In the genomic region with DNA sequence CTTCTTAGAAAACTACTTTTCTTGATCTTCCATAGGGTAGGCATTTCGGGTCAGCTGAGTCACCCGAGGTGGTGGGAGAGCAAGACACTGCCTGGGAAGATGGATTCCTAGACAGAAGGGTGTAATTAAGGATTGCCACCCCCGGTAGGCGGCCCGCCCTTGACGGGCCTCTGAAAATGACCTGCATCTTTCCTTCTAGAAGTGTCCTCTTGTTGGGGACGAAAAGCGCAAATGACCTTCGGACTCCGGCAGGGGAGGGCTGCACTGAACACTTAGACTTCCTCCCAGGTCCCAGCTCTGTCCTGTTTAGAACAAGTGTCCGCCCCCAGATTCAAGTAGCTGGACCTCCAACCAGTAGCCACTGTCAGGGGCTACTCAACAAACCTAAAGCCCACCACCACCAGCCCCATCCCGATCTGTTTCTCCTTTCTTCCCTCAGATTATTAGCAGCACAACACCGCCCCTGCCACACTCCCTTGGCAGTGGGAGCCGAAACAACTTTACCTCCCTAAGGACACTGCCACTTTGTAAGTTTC, we compare ENCODE assay signal across 8 mouse cellular contexts. TPM values are rescaled to one million over a fixed set of nuclear protein-coding genes. Genes with fewer than 3 reads are reported as not detected.
A peak's percentile ranks its signal among the peaks of the same experiment; 100 is the strongest.
DNase-seq lines count a peak whose midpoint lies in the region; ATAC-seq and TF ChIP-seq lines count a peak whose summit lies in the region.

No protein-coding gene starts in this region.

- DNase-seq in cerebellum, adult 2 months: peak; percentile 2 to 8
- DNase-seq in cerebellum, adult 11 months: no peak
- DNase-seq in embryo, embryonic 11 days: peak; percentile 36
- DNase-seq in thymus, postnatal 14 days: no peak
- no peak for DNase-seq in spleen, postnatal 10 days (ENCODE audit: low spot score in 2 of 2)
- DNase-seq in layer of hippocampus, adult 11-12 months (ENCODE audit: low spot score): no peak

- H3K4me2 ChIP-seq in hindbrain, embryonic 16.5 days (ENCODE audit: low read length): peak overlapping the region; percentile 91
- peak overlapping the region; percentile 57 for H3K4me2 ChIP-seq in liver, embryonic 15.5 days

- H3K4me3 ChIP-seq in cerebellum, adult 2 months (replicated peaks; ENCODE audit: insufficient read depth, low read depth, low read length): peak overlapping the region; percentile 82
- H3K4me3 ChIP-seq in hindbrain, embryonic 16.5 days (ENCODE audit: low read length): peak overlapping the region; percentile 86
- peak overlapping the region; percentile 61 for H3K4me3 ChIP-seq in liver, embryonic 15.5 days (replicated peaks)

- no peak for TF ChIP-seq POLR2A in cerebellum, adult 2 months (IDR thresholded peaks at IDR 0.05; ENCODE audit: borderline replicate concordance, insufficient read depth, low read length)

- no peaks in the 10 kb centered on the region; the same call in 1 of the 2 replicates for H3K27me3 ChIP-seq in cerebellum, adult 2 months (ENCODE audit: control insufficient read depth, insufficient read depth, low read length)
- peaks cover 10% of the 10 kb centered on the region; the same call in 1 of the 2 replicates for H3K27me3 ChIP-seq in hindbrain, embryonic 16.5 days (replicated peaks; ENCODE audit: control insufficient read depth, insufficient read depth, low read length)
- H3K27me3 ChIP-seq in liver, embryonic 15.5 days: peaks cover 46% of the 10 kb centered on the region

- no peak for ATAC-seq in hindbrain, embryonic 16.5 days
- ATAC-seq in liver, embryonic 15.5 days (ENCODE audit: insufficient read depth): no peak

- H3K27ac ChIP-seq in cerebellum, adult 2 months (ENCODE audit: insufficient read depth, low read length): no peak overlapping the region
- H3K27ac ChIP-seq in hindbrain, embryonic 16.5 days (ENCODE audit: low read depth, low read length): 0 out of 2 replicates have a peak overlapping the region, but pooled peaks have one; percentile 8
- no peak overlapping the region for H3K27ac ChIP-seq in liver, embryonic 15.5 days (replicated peaks)

- TF ChIP-seq CTCF in cerebellum, adult 2 months (IDR thresholded peaks at IDR 0.05; ENCODE audit: borderline replicate concordance, insufficient read depth, low read depth, low read length): no peak

- no peaks in the 10 kb centered on the region for H3K9me3 ChIP-seq in hindbrain, embryonic 16.5 days (ENCODE audit: control insufficient read depth, low read length)
- no peaks in the 10 kb centered on the region for H3K9me3 ChIP-seq in liver, embryonic 15.5 days (replicated peaks)

- peak overlapping the region; percentile 84 for H3K9ac ChIP-seq in hindbrain, embryonic 16.5 days (ENCODE audit: low read depth, low read length)
- no peak overlapping the region for H3K9ac ChIP-seq in liver, embryonic 15.5 days

- under 1% methylated on average over 14 of the region's 14 CpGs for WGBS in cerebellum, adult 2 months
- WGBS in hindbrain, embryonic 16.5 days: under 1% methylated on average over 14 of the region's 14 CpGs
- WGBS in liver, embryonic 15.5 days (ENCODE audit: insufficient replicate concordance): 3% methylated on average over 14 of the region's 14 CpGs

- H3K4me1 ChIP-seq in cerebellum, adult 2 months (ENCODE audit: control insufficient read depth, insufficient read depth, low read length): no peaks in the 10 kb centered on the region
- peaks cover 9% of the 10 kb centered on the region for H3K4me1 ChIP-seq in hindbrain, embryonic 16.5 days (ENCODE audit: control insufficient read depth, insufficient read depth, low read depth, low read length)
- H3K4me1 ChIP-seq in liver, embryonic 15.5 days (replicated peaks): no peaks in the 10 kb centered on the region

- H3K36me3 ChIP-seq in hindbrain, embryonic 16.5 days (ENCODE audit: control insufficient read depth, insufficient read depth, low read length): no peaks in the 10 kb centered on the region
- no peaks in the 10 kb centered on the region for H3K36me3 ChIP-seq in liver, embryonic 15.5 days (replicated peaks)

RNA-seq across cellular contexts. Expression of gene Tenm3, which starts 0.7 kb away (rescaled TPM):
- 5.7 and 6.2 TPM in 2 replicates for polyA plus RNA-seq in cerebellum, adult 2 months (2012; rRNA removed)
- 24.2 and 26.1 TPM in 2 replicates for polyA plus RNA-seq in hindbrain, embryonic 16.5 days (2015; fragmentation: Nextera tagmentation; extraction: Ambion mirVana)
- polyA plus RNA-seq in liver, embryonic 15.5 days (2015; fragmentation: Nextera tagmentation; extraction: Ambion mirVana): 2.7 and 4.4 TPM in 2 replicates

Comparison
In these comparisons a context has a peak if more than half of its experiments do, and no peak if none do; other contexts are left out.
1. DNase-seq: peak in cerebellum, adult 2 months (2 of 2) and embryo, embryonic 11 days (single experiment); none in cerebellum, adult 11 months (single experiment), thymus, postnatal 14 days (single experiment), spleen, postnatal 10 days (0 of 2) and layer of hippocampus, adult 11-12 months (single experiment).
2. Peak in every context shown above with its lines, with median percentiles within 50 percentile points of each other: H3K4me3 ChIP-seq.